Mouse (Mus musculus) Muller cell, postnatal 12 days (primary cell): ENCODE results near the gene Rpl36-ps4.

Source experiments
- DNase-seq: peaks from one replicate; pipeline ENCODE4 v3.0.0-alpha.2; 2015; ENCODE audit errors: inconsistent ontology term

Gene Rpl36-ps4

DNA sequence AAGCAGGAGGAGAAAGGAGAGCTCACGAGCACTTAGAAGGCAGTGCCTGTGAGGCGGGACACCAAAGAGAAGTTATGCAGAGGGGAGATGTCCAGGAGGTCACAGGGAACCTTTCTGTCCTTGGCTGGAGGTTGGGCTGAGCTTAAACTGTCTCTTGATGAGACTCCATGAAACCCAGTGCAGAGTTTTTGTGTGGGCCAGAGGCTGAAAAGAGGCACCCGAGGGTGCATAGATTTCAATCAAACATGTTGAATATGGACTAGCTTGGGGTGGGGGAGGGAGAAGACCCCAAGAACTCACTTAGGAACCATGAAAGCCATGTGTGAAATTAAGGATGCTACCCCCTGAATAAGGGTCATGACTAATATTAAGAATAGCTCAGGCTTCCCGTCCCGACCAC, at the start of gene Rpl36-ps4:
TSS of gene Rpl36-ps4 (plus strand) at position 301 of the 400 bp plus-strand sequence.
- no peak for DNase-seq

DNA sequence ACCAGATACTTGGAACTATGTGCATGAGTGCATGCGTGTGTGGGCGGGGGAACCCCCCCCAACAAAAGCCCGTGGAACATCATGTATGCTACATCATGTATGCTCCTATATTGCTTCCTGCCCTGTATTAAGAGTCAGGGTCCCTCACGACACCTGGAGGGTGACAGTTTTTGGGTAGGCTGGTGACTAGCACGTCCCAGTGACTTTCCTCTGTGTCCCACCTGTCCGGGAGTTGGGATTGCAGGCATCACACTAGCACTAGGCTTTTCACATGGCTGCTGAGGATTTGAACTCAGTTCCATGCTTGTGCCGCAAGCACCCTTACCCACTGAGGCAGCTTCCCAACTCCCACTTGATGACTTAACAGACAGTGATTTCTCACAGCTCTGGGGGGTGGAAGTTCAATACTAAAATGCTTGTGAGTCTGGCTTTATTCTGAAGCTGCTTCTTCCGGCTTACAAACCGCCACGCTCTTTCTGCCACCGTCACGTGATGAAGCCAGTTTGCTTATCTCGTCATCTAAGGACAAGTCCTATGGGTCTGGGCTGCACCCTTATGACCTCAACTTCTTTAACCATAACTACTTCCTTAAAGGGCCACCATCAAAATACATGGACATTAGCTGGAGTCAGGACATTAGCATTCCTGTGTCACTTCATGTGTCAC, 49.2 kb upstream of the Rpl36-ps4 start:
- no peak for DNase-seq

DNA sequence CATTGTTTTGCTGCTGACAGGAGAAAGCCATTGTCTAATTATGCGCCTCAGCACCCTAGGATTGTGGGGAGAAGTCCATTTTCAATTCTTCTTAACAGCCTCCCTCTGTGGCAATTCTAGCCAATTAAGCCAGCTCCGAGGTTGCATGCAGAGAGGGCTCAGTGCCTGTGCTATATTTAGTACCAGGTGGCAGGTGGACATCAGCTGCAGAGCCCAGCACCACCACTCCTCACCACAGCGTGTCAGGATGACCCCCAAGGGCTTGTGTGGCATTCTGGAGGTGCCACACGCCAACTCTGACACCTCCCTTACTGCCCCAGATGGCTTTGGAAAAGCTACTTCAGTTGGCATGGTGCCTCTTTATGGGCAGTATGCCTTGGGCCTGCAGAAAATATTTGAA, 48.5 kb upstream of the Rpl36-ps4 start:
- DNase-seq: no peak

DNA sequence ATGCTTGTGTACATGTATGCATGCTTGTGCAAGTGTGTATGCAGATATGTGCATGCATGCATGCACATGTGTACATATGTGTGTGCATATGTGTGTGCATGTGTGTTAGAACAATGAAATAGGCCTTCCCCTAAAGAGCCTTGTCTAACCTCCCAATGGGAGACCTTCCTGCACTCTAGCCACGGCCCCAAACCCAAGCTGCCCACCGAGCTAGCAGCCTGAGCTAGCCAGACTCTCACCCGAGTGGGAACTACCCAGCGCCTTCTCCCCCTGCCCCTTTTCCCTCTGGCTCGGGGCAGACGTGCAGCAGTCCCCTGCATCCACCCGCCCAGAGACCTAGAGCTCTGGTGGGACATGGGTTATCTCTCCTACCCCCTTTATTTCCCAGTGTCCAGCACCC, 47.3 kb upstream of the Rpl36-ps4 start:
- DNase-seq: no peak

DNA sequence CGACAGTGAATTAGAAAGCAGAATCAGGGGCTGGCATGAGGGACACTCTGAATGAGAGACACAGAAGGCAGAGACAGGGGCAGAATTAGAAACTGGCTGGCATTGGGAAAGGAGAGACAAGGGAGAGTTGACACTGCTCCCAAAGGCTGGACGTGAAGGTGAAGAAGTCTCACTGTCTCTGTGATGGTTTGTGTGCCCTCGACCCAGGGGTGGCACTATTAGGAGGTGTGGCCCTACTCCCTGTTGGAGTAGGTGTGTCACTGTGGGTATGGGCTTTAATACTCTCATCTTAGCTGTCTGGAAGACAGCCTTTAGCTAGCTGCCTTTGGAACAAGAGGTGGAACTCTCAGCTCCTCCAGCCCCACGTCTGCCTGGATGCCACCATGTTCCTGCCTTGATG, 46.8 kb upstream of the Rpl36-ps4 start:
- no peak for DNase-seq

DNA sequence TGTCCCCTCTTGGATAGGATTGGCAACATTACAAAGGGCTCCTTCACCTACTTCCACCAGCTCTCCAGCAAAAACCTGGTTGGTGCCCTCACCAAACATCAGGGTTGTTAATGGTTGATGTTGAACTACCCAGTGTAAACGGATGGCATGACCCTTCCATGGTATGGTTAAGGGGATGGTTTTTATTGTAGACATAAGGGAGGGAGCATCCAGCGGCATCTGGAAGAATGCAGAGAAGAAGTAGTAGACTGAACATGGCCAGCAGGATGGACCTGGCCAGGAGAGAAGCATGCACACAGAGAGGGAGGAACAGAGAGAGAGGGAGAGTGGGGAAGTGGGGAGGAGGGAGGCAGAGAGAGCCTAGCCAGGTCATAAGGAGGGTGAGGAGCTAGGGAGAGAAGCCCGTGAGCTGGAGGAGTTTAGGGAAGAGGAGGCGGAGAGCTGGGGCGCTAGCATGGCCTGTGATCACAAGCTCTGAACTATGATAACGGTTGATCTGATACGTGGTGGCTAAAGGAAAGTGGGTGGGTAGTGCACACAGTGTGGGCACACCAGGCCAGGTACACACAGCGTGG, 45.3 kb upstream of the Rpl36-ps4 start:
- no peak for DNase-seq

DNA sequence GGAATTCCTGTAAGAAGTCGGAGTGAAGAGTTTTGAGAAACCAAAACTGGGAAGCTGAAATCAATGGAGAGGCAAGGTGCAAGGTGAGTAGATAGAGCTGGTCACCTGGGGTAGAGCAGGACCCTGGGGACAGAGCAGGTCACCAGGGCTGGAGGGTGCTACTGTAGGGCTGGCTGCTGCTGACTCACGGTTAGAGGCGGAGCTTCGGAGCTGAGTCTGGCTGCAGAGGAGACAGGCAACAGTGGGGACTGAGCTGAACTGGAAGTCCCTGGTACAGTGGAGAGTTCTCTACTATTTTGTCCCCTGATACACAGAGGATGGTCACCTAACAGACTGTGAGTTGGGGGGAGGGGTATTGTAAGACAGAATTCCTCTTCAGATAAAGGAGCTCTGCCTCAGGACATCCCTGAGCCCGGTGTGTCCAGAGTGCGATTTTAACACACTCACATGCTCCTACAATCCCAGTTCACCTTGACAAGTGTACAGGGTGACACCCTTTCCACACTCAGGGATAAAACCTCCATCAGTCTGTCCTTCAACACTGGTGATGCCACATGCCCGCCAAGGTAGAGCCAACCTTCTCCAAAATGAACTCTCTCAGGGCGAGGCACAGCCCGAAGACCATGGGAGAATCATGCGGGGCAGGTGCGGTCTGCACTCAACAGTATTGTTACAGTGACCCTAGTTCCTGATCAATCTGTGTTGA, 44.3 kb upstream of the Rpl36-ps4 start:
- DNase-seq: no peak

DNA sequence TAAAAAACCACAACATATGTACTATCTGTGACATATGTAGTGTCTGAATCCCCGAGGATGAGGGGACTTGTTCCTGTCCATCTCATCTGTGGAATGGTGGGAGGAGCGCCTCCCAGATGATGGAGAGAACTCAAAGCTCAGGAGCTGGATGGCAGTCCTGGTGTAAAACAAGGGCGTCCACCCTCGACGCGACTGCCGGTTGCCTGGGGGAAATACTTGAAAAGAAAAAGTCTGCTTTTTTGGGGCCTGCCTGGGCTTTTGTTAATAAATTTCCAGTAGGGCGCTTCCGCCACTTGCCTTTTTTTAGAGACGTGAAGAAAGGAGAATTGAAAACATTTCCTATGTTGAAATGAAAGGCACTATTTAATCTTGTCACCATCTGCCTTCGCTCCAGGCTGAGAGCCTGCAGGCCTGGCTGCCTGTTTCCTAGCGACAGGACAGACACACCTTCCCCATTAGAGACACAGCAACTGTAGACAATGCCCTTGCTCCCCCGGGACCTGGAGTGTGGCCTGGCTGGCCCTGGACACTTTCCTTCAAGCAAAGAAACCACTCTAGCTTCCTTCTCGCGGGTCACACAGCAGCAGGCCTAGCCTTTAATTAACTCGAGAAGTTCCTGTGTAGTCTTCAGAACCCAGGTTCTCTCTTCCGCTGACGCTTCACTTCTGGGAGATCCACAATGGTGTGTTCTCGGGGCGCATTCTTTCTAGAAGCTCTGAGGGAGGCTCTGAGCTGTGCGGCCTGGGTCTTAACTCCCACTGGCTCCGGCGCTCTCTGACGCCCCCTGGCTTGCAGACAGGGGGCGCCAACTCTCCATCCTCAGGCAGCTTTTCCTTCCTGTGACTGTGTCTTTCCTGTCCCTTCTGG, 43.3 kb upstream of the Rpl36-ps4 start:
- DNase-seq: no peak

DNA sequence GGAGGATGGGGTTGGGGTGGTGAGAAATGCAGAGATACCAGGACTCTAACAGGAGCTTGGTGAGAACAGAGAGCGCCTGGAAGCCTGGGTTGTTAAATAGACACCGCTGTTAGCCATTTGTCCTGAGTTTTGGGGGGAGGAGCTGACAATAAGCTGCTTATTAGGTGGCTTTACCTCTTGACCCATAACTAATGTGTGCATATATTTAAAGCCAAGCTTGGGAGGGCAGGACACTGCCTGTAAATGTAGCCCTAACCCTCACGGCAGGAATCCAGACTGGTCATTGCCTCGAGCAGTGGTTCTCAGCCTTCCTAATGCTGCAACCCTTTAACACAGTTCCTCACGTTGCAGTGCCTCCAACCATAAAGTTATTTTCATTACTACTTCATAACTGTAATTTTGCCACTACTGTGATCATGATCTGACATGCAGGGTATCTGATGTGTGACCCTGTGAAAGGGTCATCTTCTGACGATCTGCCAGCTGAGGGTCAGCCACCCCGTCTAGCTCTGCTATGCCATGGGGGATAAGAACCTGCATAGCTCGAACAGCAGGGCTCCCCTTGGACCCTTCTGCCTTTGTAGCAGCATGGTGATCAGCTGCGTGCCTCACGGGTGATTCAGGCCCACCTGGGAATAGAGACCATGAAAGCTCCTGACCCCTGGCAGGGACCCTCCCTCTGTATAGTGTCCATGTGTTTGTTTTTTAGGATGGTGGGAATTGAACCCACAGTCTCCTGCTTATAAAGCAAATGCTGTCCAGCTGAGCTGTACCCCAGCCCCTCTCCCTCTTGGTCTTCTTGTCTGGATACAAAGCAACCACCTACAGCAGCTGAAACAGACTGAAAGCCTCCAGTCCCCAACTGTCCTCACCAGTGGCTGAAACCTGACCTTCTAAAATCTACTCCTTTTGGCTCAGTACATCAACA, 42.0 kb upstream of the Rpl36-ps4 start:
- no peak for DNase-seq

DNA sequence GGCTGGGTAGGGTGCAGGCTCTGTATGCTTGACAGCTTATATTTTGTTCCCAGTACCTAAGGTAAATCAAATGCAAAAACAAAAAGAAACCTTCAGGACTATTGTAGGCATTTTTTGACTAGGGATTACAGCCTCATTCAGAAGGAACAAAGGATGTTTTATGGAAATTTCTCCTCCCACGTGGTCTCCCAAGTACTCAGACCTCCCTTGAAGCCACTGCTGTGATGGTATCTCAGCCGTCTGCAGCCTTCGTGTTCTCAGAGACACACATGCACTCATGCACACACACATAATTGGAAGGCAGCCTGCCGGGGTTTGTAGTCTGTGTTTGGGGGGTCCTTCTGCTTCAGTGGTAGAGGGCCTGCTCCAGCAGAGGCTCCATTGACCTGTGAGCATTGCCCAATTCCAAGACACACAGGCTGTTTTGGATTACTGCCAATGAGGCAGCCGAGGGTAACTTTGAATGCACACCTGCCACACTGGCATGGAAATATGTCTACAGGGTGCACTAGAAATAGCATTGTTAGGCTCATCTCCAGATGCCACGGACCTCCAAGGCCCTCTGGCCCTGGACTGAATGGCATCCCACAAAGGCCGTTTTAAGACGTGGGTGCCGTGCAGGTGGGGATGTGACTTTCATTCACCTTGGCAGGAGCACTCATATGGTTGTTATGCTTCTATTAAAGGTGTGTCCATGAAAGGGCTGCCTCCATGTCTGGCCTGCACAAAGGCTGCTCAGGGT, 41.1 kb upstream of the Rpl36-ps4 start:
- no peak for DNase-seq

DNA sequence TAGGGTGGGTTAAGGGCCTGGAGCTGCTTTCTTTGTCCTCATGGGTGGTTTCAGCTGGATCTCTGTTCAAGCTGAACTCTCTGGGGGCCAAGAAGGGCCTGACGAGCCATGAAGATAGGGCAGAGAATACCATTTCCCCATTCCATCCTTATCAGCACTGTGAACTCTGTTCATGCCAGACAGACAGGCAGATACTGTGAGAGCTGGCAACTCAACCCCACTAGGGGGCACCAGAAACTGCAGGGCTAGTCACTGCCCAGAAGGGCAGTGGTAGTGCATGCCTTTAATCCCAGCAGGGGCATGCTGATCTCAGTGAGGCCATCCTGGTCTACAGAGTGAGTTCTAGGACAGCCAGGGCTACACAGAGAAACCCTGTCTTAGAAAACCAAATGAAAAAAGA, 38.2 kb upstream of the Rpl36-ps4 start:
- no peak for DNase-seq

DNA sequence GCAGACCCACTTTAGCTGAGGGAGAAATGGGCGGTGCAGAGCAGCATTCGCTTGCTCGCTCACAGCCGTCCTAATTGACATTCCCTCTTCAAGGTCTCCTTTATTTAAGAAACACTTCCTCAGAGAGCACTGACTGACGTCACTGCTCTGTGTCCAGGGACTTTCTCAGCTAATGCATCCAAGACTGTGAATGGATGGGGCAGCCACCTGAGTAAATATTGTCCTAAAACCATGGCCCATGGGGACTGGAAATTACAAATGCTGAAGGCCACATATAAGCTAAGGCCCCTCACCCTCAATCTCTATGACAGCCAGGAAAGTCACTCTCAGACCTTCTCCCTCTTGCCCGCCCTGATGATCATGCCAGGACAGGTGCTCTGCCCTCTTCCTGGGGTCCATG, 23.6 kb upstream of the Rpl36-ps4 start:
- DNase-seq: no peak

DNA sequence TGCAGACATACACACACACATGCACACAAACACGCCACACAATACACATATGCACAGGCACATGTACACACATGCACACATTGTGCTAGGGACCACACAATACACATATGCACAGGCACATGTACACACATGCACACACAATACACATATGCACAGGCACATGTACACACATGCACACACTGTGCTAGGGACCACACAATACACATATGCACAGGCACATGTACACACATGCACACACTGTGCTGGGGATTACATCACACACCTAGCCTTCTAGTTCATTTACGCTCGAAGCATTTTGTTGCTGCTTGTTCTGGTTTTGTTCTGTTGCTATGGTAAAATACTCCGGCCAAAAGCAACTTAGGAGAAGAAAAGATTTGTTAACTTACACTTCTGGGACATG, 20.1 kb upstream of the Rpl36-ps4 start:
- no peak for DNase-seq

DNA sequence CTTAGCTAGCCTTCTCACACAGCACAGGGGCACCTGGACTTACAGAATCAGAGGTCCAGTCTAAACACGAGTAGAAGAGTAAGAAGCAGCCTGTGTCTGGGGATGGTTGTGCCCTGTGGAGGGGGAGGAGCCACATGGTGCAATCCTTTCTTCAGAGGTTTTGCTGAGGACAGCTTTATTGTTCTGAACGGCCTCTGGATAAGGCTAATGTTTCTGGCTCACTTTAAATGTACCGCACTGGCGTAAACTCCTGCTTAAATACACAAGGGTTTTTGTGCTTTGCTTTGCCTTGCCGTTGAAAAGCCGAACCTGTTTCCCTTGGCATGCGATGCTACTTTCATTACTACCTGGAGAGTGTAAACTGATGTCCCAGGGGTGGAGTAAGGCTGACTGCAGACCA, 19.6 kb upstream of the Rpl36-ps4 start:
- no peak for DNase-seq

DNA sequence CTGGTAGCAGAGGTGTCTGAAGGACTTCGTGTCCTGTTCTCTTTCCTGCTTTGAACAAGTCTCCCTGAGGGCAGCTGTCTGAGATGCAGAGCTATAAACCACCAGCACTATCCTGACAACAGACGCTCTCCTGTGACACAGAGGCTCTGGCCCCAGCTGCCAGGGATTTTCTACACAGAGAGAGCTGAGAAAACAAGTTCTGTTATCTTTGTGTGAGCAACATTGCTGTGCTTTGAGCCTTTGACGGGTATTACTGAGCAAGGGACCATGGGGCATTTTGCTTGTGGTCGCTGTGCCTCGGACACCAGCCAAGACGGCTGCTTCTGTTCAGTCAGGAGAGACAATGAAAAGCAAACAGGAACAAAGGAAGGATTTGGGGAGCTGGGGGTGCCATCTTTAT, 17.6 kb upstream of the Rpl36-ps4 start:
- peak; percentile 64 for DNase-seq

DNA sequence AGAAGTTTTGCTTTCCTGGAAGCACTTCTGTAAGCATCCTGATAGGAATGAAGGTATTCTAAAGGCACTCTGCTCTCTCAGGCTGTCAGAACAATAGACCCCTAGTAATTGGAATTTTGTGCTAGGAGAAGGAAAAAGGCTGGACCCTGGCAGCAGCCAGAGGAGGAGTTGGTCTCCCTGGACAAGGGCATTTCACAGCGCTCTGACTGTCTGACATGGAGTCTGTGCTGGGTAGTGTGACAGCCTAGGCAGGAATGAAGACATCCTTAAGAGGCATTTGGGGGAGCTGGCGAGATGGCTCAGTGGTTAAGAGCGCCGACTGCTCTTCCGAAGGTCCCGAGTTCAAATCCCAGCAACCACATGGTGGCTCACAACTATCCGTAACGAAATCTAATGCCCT, 17.1 kb upstream of the Rpl36-ps4 start:
- no peak for DNase-seq

DNA sequence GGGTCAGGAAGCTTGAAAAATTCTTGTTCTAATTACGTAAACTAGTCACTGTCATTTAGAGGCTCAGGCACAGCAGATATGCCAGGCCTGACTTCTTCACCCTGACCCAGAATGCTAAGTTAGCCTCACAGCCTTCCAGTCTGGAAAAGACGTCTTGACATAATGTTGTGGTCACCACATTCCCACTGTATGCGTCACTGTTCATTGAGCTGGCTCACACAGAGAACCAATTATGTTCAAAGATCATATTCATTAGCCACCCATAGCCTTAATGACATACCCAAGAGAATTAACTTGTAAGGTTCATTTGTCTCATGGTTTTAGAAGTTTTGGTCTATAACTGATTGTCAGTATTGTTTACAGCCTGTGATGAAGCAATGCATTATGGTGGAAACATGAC, 5.4 kb upstream of the Rpl36-ps4 start:
- DNase-seq: peak; percentile 69

DNA sequence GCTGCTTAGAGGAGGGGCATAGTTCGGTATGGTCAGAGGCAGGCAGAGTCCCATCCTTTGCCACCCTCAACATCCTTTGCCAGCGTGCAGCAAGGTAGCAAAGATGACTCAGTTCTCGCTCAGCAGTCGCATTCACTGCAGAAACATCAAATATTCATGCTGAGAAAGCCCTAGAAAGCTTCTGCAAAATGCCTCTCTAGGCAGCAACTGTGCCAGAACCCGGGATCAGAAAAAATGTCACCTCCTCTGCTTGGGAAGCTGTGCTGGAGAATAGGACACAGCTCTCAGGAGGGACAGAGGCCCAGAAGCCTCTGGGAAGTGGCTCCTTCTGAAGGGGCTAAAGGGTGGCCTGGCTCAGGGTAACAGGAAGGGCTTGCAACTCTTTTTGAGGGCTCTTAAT, 2.7 kb upstream of the Rpl36-ps4 start:
- no peak for DNase-seq

DNA sequence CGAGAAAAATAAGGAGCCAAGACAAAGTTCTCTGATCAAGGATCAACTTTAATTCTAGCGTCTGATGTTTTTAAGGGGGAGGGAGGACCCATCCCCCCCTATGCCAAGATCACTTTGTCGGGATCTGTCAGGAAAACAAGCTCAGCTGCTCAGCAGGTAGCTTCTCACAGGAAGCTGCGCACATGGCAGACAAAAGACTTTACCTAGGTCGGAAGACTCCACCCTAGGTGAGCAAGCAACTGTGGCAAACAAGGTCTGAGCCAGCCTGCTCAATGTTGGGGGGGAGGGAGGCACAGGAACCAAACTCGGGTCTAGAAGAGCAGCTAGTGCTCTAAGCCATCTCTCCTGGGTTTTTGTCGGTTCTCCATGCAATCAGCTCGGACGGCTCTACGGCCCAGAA, 13.5 kb downstream of the Rpl36-ps4 start:
- no peak for DNase-seq

DNA sequence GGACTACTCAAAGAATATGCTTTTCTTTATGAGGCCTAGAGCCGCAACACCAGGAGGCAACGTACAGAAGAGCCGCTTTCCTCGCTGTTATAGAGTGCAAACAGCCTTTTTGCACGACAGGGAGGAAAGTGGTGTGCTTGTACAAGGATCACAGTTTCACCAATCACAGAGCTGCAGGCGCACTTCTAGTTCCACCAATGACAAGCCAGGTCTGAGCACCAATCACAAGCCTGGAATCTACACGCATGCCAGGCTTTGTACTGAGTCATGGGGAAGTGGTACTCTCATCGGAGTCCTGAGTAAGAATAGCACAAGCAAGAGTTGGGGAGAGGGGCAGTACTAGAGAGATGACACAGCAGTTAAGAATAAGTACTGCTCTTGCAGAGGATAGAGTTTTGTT, 14.0 kb downstream of the Rpl36-ps4 start:
- DNase-seq: no peak

DNA sequence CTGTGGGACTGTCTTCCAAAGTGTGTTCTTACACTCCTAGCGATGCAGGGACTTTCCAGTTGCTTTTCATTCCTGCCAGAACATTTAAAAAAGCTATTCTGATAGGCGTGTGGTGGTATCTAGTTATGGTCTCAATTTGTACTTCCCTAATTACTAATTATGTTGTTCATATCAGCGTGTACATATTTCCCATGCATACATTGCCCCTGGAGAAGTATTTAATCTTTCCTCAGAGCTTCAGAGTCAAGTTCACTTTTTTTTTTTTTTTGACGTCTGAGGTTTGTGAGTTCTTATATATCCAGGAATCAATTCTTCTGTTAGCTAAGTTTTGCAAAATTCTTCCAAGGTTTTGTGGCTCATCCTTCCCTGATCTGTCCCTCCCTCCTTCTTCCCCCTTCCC, 15.4 kb downstream of the Rpl36-ps4 start:
- no peak for DNase-seq
